Mouse (Mus musculus) hindbrain, embryonic 16.5 days (tissue): ENCODE measurements around the gene Ppm1b. TPM values are rescaled to one million over a fixed set of nuclear protein-coding genes. Genes with fewer than 3 reads are reported as not detected.
"Not testable (repeated sequence)": the region's sequence is repeated elsewhere in the genome, so short reads cannot be mapped to it uniquely, and the experiment has no call there.

ENCODE experiments used
- ATAC-seq: fragments of 200-750 bp; cut with Nextera tagmentation; 2 replicates; pipeline ENCODE4 v1.8.0; 2017; ENCODE audit warnings: moderate TSS enrichment, moderate library complexity
- H3K27ac ChIP-seq: fragments of 300-500 bp; sonication (generic); 2 replicates; pipeline ENCODE4 v1.5.1; 2014; ENCODE audit warnings: low read depth, mild to moderate bottlenecking, control low read depth, low read length, moderate library complexity
- H3K27me3 ChIP-seq: fragments of 300-500 bp; sonication (generic); replicated peaks from 2 replicates; pipeline ENCODE4 v1.6.1; 2014; ENCODE audit warnings: low read length; ENCODE audit not compliant: control insufficient read depth, insufficient read depth
- H3K36me3 ChIP-seq: fragments of 300-500 bp; sonication (generic); 2 replicates; pipeline ENCODE4 v1.6.1; 2014; ENCODE audit warnings: mild to moderate bottlenecking, low read length, moderate library complexity, mixed read lengths; ENCODE audit not compliant: control insufficient read depth, insufficient read depth
- H3K4me1 ChIP-seq: fragments of 300-500 bp; sonication (generic); 2 replicates; pipeline ENCODE4 v1.6.1; 2014; ENCODE audit warnings: low read depth, low read length; ENCODE audit not compliant: control insufficient read depth, insufficient read depth
- H3K4me2 ChIP-seq: fragments of 300-500 bp; sonication (generic); 2 replicates; pipeline ENCODE4 v1.6.1; 2014; ENCODE audit warnings: mild to moderate bottlenecking, low read length, control low read depth, moderate library complexity
- H3K4me3 ChIP-seq: fragments of 300-500 bp; sonication (generic); 2 replicates; pipeline ENCODE4 v1.5.1; 2014; ENCODE audit warnings: mild to moderate bottlenecking, low read length, control low read depth, moderate library complexity
- H3K9ac ChIP-seq: fragments of 300-500 bp; sonication (generic); 2 replicates; pipeline ENCODE4 v1.6.1; 2014; ENCODE audit warnings: low read depth, mild to moderate bottlenecking, control low read depth, low read length, moderate library complexity
- H3K9me3 ChIP-seq: fragments of 300-500 bp; sonication (generic); 2 replicates; pipeline ENCODE4 v1.6.1; 2014; ENCODE audit warnings: mild to moderate bottlenecking, low read length, moderate library complexity; ENCODE audit not compliant: control insufficient read depth
- whole genome bisulfite sequencing: fragments of 180-500 bp; shearing (Covaris S2); extraction: QIAGEN DNeasy Blood & Tissue Kit; methylation state at CpG from one replicate; pipeline ENCODE4 v1.1.7; 2014; 5-methylcytosine and 5-hydroxymethylcytosine counted together
- polyA plus RNA-seq: library from polyadenylated mRNA; unstranded; fragments of >200 nt; fragmentation: Nextera tagmentation; extraction: Ambion mirVana; gene quantifications from 2 replicates; pipeline ENCODE4 v1.2.1, GENCODE M21; 2015

Ppm1b gene
- 72.8 and 74.5 TPM in 2 replicates for polyA plus RNA-seq

DNA sequence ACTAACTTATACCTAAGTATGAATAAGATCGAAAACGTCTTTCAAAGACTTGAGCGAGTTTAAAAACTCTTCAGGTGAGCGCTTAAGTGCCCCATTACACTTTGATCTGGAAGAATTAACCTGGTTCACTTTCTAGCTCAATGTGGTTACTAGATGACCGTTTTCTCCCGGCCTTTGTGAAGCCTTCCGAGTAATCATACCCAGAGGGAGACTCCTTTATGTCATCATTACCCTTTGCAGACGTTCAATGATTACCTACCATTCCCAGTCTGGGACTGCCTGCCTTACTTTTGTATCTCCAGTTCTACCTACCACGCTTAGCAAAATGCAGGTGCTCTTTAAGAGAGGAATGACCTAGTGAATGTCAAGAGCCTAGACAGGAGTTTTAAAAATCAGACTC lies at the start of gene Ppm1b:
Gene Ppm1b, plus strand, starts transcription at position 301 of the 400 bp plus-strand sequence.
- Histone ChIP-seq H3K4me3 (peak within 1 kb of the TSS; percentile 97), H3K9ac (peak within 1 kb of the TSS; percentile 72), H3K4me1 (peaks cover 23% of the 10 kb centered on the region), H3K36me3 (no peaks in the 10 kb centered on the region), H3K4me2 (peak within 1 kb of the TSS; percentile 80), H3K9me3 (no peaks in the 10 kb centered on the region), H3K27ac (peak within 1 kb of the TSS; percentile 95), H3K27me3 (no peaks in the 10 kb centered on the region)
- 36% methylated on average over 9 of the region's 9 CpGs for WGBS
- ATAC-seq, result no peak

DNA sequence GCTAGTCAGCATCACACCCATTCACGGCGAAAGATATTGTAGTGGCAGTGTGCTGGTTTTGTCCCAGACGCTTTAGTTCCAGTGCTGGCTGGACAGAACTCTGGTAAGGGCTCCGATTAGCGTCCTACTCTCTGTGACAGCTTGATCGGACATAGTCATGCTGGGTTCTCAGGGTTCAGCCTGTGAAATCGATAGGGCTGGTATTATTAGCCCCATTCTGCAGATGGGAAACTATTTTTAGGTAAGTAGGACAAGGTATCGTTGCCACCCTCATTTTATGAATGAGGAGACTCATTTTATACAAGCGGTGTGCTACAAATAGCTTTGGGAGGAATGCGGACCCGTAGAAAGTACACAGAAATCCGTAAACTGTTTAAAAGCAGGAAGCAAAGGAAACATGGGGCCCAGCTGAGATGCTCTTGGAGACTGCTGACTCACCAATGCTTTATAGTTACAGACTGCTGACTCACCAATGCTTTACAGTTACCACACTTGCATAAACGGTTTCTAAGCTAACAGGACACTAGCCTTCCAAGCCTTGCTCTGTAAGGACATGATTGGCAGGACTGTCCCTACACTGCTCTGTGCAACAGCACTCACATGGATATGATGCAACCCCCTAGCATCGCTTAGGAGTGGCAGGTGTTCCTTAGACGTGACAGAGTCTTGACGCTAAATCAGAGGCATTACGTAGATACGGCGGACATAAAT lies 34.7 kb upstream of the Ppm1b start:
- no peak for ATAC-seq
- Histone ChIP-seq H3K4me1 (no peaks in the 10 kb centered on the region), H3K4me2 (no peak overlapping the region), H3K27me3 (no peaks in the 10 kb centered on the region), H3K9ac (no peak overlapping the region), H3K36me3 (no peaks in the 10 kb centered on the region), H3K9me3 (no peaks in the 10 kb centered on the region), H3K4me3 (no peak overlapping the region), H3K27ac (no peak overlapping the region)
- WGBS, result 89% methylated on average over 19 of the region's 19 CpGs

DNA sequence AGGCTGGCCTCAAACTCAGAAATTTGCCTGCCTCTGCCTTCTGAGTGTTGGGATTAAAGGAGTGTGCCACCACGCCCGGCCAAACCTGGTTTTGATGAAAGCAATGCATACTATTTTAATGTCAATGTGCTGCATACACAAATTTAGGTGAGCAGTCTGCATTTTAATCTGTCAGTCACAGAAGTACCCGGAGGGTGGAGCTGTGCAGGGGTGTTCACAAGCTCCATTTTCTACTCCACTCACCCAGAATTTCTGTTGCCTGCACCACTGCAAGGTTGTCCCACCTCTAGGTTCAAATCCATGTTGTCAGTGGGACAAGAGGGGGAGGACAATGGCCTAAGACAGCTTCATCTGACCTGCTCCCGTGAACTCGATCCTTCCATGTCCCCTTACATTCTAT lies 31.8 kb upstream of the Ppm1b start:
- no peak for ATAC-seq
- Histone ChIP-seq H3K36me3 (no peaks in the 10 kb centered on the region), H3K27ac (no peak overlapping the region), H3K4me3 (no peak overlapping the region), H3K4me2 (no peak overlapping the region), H3K27me3 (no peaks in the 10 kb centered on the region), H3K9me3 (no peaks in the 10 kb centered on the region), H3K9ac (no peak overlapping the region), H3K4me1 (no peaks in the 10 kb centered on the region)
- WGBS, result 89% methylated on average over 5 of the region's 5 CpGs

DNA sequence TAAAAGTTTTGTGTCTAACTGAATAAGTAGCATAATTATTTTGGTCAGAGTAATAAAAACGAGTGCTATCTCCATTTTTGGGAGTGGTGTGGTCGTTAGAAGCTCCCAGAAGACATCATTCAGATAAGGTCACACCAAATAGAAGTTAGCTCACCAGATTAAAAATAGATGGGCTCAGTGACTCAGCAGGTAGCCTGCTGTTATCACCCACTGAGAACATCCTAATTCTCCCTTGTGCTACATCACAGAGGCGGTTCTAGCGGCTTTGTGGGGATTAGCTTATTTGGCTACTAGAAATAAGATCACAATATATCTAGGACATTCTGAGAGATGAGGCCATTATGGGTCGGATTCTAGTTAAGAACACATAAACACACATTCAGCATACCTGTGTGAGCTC lies 30.3 kb upstream of the Ppm1b start:
- no peaks in the 10 kb centered on the region for H3K9me3 ChIP-seq
- H3K27ac ChIP-seq, result no peak overlapping the region
- 55% methylated on average over 5 of the region's 5 CpGs for WGBS
- H3K9ac ChIP-seq, result no peak overlapping the region
- no peak overlapping the region for H3K4me2 ChIP-seq
- no peak for ATAC-seq
- H3K4me3 ChIP-seq, result no peak overlapping the region
- no peaks in the 10 kb centered on the region for H3K27me3 ChIP-seq
- H3K4me1 ChIP-seq, result no peaks in the 10 kb centered on the region
- no peaks in the 10 kb centered on the region for H3K36me3 ChIP-seq

DNA sequence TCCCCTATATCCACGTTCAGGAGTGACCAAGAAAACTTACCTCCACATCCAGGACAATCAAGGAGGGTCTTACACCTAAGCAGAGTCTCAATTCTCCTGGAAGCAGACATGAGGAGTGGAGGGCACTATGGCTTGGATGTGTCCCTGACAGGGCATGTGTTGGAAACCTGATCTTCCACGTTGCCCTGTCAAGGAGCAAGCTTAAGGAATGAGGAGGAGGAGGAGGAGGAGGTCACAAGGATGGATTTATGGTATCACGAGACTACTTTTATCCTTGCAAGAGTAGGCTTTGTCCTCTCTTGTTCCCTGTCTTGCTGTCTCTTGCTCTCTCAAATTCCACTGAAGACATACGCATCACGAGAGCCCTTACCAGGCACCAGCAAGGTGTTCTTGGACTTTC lies 29.0 kb upstream of the Ppm1b start:
- Histone ChIP-seq H3K9ac (no peak overlapping the region), H3K4me1 (no peaks in the 10 kb centered on the region), H3K4me3 (no peak overlapping the region), H3K9me3 (no peaks in the 10 kb centered on the region), H3K27me3 (no peaks in the 10 kb centered on the region), H3K27ac (no peak overlapping the region), H3K4me2 (no peak overlapping the region), H3K36me3 (no peaks in the 10 kb centered on the region)
- no peak for ATAC-seq
- WGBS, result 75% methylated on average over 5 of the region's 5 CpGs

DNA sequence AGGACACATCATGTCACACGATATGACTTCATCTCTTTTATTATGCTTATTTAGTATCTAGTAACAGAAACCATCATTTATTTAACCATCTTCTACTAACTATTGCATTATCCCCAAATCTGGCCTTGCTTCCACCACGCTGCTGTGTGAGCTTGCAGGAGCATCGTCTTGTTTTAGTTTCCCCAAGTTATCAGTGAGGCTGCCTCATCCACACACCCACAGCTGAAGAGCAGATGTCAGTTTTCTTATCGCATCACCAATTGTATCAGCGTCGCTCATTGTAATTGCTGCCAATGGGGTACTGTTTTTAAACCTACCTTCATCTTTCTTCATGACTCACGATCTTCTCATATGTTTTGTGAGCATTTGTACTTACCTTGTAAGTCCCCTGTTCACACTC lies 23.6 kb upstream of the Ppm1b start:
- H3K27me3 ChIP-seq, result no peaks in the 10 kb centered on the region
- ATAC-seq, result no peak
- no peaks in the 10 kb centered on the region for H3K4me1 ChIP-seq
- no peak overlapping the region for H3K4me2 ChIP-seq
- H3K4me3 ChIP-seq, result no peak overlapping the region
- no peak overlapping the region for H3K27ac ChIP-seq
- WGBS, result 94% methylated on average over 7 of the region's 7 CpGs
- no peaks in the 10 kb centered on the region for H3K36me3 ChIP-seq
- H3K9ac ChIP-seq, result no peak overlapping the region
- no peaks in the 10 kb centered on the region for H3K9me3 ChIP-seq

DNA sequence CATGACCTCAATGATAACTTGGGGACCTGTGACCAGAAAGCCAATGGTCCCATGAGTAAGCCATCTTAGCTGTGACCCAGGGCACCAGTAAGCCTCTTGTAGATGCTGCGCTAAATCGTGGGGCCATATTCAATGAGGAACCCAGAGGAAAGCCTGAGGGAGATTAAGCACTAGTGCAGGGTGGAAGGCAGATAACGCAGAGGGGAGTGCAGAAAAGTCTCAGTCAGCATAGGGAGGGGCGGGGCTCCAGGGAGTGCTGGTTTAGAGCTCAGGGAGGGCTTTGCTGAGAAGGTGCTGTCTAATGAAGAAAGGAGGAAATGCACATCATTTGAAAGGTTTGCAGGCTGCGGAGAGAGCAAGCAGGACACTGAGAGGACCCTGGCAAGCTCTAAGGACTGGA lies 22.6 kb upstream of the Ppm1b start:
- no peak overlapping the region for H3K9ac ChIP-seq
- no peak overlapping the region for H3K4me2 ChIP-seq
- H3K27me3 ChIP-seq, result no peaks in the 10 kb centered on the region
- H3K27ac ChIP-seq, result no peak overlapping the region
- no peak overlapping the region for H3K4me3 ChIP-seq
- WGBS, result 74% methylated on average over 5 of the region's 5 CpGs
- H3K36me3 ChIP-seq, result no peaks in the 10 kb centered on the region
- no peak for ATAC-seq
- H3K4me1 ChIP-seq, result no peaks in the 10 kb centered on the region
- no peaks in the 10 kb centered on the region for H3K9me3 ChIP-seq

DNA sequence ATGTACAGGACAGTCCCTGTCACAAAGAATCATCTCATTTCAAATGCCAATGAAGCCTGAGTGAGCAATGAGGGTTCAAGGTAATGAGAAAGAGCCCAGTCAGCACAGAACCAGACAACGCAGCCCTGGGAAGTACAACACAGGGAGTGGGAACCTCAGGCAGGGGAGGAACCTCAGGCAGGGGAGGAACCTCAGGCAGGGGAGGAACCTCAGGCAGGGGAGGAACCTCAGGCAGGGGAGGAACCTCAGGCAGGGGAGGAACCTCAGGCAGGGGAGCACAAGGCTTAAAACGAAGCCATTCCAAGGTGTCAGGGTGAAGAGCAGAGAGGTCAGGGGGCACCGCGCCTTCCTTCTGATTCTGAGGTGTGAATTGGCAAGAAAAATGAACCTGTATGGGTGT lies 20.9 kb upstream of the Ppm1b start:
- not testable (repeated sequence) for H3K9ac ChIP-seq, H3K27ac ChIP-seq, H3K9me3 ChIP-seq, H3K4me2 ChIP-seq, ATAC-seq, H3K4me1 ChIP-seq, H3K36me3 ChIP-seq, H3K27me3 ChIP-seq, H3K4me3 ChIP-seq
- 70% methylated on average over 4 of the region's 4 CpGs for WGBS

DNA sequence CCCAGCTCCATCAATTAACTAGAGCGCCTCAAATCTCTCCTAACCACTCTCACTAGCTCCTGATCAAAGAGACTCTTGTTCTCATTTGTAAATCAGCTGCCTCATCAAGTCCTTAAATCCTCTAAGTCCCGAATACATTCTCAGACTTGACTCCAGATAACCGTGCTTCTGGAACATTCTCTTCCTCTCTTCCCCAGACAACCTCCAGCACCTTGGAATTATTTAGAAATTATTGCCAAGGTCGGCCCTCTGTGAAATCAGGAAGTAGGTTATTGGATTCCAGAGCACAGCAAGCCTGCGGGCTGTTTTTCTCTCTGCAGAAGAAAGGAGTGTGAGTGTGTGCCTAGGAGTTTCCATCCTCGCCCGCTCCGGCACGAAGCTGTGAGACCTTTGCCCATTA lies 20.2 kb upstream of the Ppm1b start:
- no peak for ATAC-seq
- no peak overlapping the region for H3K4me2 ChIP-seq
- no peak overlapping the region for H3K27ac ChIP-seq
- H3K4me3 ChIP-seq, result no peak overlapping the region
- H3K9ac ChIP-seq, result no peak overlapping the region
- no peaks in the 10 kb centered on the region for H3K4me1 ChIP-seq
- no peaks in the 10 kb centered on the region for H3K27me3 ChIP-seq
- 62% methylated on average over 9 of the region's 9 CpGs for WGBS
- H3K9me3 ChIP-seq, result no peaks in the 10 kb centered on the region
- H3K36me3 ChIP-seq, result no peaks in the 10 kb centered on the region

DNA sequence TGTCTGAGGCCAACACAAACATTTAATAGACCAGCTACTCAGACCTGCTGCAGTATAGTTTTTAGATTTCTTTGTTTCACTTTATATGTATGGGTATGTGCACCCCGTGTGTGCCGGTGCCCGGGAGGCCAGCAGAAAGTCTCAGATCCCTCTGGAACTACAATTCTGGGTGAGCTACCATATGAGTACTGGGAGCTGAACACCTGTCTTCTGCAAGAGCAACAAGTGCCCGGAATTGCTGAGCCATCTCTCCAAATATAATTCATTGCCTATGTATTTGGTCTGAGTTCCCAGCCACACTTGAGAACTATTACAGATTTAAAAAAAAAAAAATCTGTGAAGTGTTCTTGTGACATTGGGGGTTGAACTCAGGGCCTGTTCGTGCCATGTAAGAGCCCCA lies 19.7 kb upstream of the Ppm1b start:
- Histone ChIP-seq H3K36me3 (no peaks in the 10 kb centered on the region), H3K4me3 (no peak overlapping the region), H3K4me1 (no peaks in the 10 kb centered on the region), H3K9ac (no peak overlapping the region), H3K27ac (no peak overlapping the region), H3K27me3 (no peaks in the 10 kb centered on the region), H3K4me2 (no peak overlapping the region), H3K9me3 (no peaks in the 10 kb centered on the region)
- no peak for ATAC-seq
- 91% methylated on average over 5 of the region's 5 CpGs for WGBS
